Mouse (Mus musculus) gastrocnemius, postnatal 25 days (tissue): Measurements from ENCODE around the gene Hes2. TPM values are rescaled to one million over a fixed set of nuclear protein-coding genes. Genes with fewer than 3 reads are reported as not detected.

ENCODE experiments used
- DNase-seq: peaks from one replicate; pipeline ENCODE4 v3.0.0; 2022
- total RNA-seq, 2 experiments: library from RNA; stranded (reverse); gene quantifications; 1 replicate in 1 of 2; 2 replicates in 1 of 2; pipeline ENCODE4 v1.2.3; 2021

The Hes2 gene
- total RNA-seq, 2 experiments from 2014 or later = not detected

DNA sequence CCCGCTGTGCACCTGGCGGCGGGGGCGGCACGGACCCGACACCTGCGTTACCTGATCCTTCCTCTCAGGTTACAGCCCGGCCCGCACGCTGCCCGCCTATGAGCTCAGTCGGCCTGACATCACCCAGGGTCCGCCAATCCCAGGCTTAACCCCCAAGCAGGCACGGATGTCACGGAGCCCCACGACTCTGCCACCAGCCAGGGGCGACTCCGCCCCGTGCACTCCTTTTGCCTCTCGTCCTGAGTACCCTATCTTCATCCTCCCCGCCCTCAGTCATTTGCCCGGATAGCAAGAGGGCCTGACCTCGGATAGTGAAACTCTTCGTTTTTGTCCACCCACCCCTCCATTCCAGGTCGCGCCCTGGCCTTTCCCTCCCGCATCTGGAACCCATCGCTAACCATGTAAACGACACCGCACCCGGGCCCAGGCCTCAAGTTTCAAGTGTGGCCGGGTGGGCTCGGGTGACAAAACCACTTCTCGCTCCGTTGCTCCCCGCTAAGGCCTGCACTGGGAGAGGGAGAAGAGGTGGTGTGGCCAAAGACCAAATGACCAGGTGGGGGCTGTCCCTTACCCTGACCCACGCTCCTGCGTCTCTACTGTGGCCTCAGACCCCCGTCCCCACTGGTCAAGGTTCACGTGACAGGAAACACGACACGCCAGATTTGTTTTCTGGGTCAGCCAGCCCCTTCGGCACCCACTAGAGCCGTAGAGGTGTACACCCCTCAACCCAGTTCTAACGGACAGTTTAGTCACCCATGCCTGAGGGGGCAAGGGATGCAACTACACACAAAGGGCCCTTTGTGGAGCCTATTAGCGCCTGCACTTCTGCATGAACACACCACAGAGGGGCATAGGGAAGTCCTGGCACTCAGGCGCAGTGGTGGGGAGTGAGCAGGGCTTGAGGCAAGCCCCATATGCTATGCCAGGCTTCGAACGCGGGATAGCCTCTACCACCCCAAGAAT lies 26.6 kb upstream of the Hes2 start:
- no peak for DNase-seq

- no peak for DNase-seq
Observed at GRCm38 (mm10) chr4:152132772-152133169, 25.9 kb upstream of the Hes2 start.

GRCm38 (mm10) chr4:152133213-152133612 lies 25.5 kb upstream of the Hes2 start:
- DNase-seq = no peak

GRCm38 (mm10) chr4:152134507-152134906 lies 24.2 kb upstream of the Hes2 start:
- DNase-seq = no peak

GRCm38 (mm10) chr4:152135363-152135762 lies 23.3 kb upstream of the Hes2 start:
- DNase-seq = no peak

DNA sequence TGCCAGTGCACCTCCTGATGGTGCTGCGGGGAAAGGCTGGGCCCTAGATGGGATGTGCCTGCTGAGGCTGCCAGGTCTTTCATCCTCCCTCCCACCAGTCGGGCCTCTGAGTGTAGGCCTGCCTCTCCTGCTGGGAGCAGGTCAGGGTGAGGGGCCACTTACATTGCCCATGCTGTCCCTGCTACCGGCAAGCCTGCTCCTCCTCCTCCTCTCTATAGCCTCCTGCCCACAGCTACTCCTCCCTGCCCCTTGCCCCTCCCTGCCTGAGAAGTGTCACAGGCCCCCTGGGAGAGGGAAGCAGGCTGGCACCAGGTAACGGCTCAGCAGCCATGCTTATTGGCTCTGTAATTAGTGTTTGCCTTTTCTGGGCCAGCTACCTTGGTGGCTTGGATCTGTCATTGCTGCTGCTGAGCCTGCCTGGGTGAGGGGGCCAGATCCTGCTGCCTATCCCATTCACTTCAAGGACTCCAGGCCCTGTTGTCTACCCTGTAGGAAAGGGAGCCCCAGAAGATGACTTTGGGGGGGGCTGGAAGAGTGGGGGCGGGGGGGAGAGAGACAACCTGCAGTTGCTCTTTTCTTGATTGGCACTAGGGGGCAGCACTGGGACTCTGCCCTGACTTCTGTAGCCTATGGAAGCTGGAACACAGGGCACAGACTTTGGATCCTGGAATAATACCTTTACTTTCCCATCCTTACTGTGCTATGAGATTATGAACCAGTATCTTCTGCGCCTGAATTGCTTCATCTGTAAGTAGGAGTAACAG lies 22.4 kb upstream of the Hes2 start:
- no peak for DNase-seq

GRCm38 (mm10) chr4:152136876-152137250 lies 21.8 kb upstream of the Hes2 start:
- DNase-seq = no peak

GRCm38 (mm10) chr4:152138497-152139260 lies 20.0 kb upstream of the Hes2 start:
- DNase-seq = peak; percentile 85

DNA sequence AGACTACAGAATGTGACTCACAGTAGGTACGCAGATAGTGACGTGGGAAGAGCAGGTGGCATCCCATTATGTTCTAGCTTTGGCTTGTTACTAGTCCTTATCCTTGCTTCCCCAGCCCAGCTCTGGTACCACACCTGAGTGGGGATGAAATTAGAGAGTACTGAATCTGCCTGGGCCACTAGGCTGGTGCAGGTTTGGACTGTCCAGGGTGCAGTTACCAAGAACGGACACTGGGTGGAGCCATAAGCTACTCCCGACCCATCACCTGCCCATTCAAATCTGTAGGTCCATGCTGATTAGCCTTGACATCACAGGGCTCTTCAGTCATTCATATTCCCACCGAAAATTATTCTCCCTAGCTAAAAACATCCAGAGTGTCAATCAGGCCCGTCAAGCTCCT lies 18.2 kb upstream of the Hes2 start:
- no peak for DNase-seq

GRCm38 (mm10) chr4:152141521-152142135 lies 17.0 kb upstream of the Hes2 start:
- DNase-seq = no peak

- no peak for DNase-seq
Observed at GRCm38 (mm10) chr4:152143632-152144031, 15.0 kb upstream of the Hes2 start.

DNA sequence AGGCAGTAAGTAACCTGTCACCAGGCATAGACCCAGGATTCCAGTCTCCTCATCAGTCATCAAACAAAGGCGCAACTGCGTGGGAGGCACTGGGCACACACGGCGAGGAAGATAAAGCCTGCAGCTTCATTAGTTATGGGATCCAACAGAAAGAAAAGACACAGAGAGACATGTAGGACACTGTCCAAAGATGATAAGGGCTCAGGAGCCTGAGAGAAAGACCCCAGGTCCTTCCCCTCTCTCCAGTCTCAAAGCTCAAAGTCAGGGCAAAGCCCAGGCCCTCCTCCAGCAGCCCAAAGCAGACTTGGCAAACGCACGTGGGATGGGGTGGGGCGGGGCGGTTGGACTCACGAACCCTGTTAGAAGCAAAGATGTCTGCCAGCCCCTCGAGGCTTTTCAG lies 13.2 kb upstream of the Hes2 start:
- no peak for DNase-seq

DNA sequence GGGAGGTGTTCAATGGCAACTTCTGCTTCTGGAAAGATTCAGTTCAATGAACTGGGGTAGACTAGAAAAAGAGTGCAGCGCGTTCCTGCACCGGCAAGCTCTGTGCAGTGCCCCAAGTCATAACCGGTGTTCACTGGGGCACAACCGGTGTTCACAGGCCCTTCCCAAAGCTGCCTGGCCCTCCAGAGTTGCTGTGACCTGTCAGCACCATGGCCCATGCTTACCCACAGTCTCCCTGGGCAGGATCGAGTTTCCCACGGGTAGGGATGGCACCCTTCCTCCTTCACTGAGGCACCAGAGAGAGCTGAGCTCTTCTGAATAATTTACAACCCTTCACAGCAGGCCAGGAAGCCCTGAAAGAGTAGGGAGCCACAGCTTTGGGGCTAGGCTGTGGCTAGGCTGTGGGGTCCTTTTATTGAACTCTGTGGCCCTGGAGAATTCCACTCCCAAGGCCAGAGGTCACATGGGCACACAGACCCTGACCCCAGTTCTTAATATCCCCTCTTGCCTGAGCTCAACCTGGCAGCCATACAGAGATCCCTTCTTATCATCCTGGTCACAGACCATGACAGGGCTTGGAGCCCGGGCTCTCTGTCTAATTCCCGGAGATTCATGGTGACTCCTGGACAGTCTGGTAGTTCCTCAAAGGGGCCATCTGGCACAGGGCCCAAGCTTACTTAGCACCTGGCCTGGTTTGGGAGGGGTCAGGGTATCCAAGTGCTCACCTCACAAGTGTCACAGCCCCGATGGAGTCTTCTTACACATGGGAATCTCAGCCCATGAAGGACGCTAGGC lies 12.4 kb upstream of the Hes2 start:
- no peak for DNase-seq

DNA sequence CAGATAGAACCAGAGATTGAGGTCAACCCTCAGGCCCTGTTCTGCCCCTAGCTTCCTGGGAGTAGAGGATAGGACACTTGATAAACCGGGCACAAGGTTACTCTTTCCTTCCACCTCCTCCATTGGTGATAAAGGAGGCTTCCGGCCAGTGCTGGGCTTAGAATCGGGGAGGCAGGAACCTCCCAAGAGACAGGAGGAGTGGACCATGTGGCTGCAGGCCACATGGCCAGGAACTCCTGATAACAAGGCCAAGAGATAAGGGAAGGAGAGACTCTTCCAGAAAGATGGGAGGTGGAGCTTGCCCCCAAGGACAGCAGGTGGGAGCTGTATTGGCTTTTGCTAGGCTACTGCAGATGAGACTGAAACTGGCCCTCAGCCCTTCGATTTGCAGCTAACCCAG lies 8.1 kb upstream of the Hes2 start:
- no peak for DNase-seq

DNA sequence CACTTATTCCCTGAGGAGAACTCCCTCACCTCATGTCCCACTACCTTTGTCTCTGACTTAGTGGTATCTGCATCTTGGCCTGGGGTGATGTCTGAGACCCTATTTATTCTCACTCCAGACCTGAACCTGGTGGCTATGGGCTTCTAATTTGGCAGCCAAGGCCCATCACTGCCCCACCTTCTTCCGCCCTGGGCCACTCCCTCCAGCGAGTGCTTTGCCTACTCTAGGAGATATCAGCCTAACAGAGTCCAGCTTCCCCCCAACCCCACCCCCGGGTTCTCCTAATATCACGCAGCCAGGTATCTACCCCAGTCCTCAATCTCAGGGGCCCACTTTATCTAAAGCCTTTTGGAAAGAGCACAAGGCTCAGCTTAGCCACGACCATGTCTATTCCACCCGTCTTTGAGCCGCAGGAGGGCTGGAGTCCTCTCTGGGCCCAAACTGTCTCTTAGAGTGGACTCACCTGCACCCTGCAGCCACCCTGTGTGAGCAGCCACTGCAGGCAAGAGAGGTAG lies 7.2 kb upstream of the Hes2 start:
- DNase-seq = no peak

- peak; percentile 45 for DNase-seq
Observed at GRCm38 (mm10) chr4:152151966-152152544, 6.6 kb upstream of the Hes2 start, which contains the start of gene Espn. Espn (minus strand) TSS chr4:152152371.

DNA sequence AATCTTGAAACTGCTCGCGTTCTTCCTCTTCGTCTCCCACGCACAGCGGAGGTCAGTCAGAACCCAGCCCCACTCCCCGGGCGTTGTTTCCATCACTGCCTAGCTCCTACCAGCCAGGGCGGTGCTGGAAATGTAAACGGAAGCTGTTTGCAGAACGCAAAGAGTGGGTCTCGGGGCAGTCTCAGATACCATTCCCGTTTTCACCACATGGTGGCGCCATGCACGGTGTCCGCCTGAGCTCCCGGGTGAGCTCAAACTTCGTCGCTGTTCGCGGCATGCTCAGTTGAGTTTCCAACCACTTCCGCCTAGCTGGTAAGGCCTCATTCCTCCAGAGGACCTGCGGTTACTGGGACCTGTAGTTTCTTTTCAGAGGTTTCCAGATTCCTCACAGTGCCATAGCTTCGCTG lies 4.9 kb upstream of the Hes2 start:
- DNase-seq = peak; percentile 70

GRCm38 (mm10) chr4:152155019-152155418 lies 3.6 kb upstream of the Hes2 start:
- DNase-seq = no peak

- no peak for DNase-seq
Observed at GRCm38 (mm10) chr4:152157779-152158584, 685 bp upstream of the Hes2 start.

GRCm38 (mm10) chr4:152159285-152159678 lies 615 bp downstream of the Hes2 start:
- DNase-seq = no peak
